Mouse (Mus musculus) liver, postnatal 0 days (tissue): ENCODE data around the gene Tnfsfm13.

Experiments
- CTCF ChIP-seq: sonication (generic); IDR thresholded peaks from 2 replicates; pipeline ENCODE4 v1.5.1; 2016; ENCODE audit warnings: antibody characterized with exemption, low read depth
- EP300 ChIP-seq: IDR thresholded peaks from 2 replicates; pipeline ENCODE4 v1.6.1; 2016; ENCODE audit warnings: antibody characterized with exemption, low read depth, mild to moderate bottlenecking

DNA sequence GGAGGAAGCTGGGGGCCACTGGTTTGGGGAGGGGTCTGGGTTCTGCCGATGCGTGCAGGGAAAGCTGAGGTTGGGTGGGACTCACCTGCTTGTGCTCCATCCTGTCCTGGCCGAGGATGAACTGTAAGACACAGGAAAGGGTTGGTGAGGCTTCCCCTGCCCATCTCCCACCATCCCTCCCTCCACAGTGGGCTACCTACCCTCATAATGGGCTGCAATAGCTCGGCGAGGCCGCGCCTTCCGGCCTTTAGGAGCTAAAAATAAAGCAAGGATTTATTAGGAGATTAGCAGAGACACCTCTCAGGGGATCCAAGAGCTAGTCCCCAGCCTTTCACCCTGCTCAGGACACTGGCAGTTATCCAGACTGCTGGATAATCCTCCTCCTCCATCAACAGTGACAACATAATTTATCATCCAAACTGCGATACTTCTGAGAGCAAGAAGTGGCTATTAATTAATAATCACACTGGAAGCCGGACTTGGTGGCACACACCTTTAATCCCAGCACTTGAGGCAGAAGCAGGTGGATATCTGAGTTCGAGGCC, 2.4 kb downstream of the Tnfsfm13 start:
- no peak for TF ChIP-seq CTCF
- TF ChIP-seq EP300, result no peak
